Comparison of ENCODE assay signal across 10 mouse cellular contexts in the genomic region with DNA sequence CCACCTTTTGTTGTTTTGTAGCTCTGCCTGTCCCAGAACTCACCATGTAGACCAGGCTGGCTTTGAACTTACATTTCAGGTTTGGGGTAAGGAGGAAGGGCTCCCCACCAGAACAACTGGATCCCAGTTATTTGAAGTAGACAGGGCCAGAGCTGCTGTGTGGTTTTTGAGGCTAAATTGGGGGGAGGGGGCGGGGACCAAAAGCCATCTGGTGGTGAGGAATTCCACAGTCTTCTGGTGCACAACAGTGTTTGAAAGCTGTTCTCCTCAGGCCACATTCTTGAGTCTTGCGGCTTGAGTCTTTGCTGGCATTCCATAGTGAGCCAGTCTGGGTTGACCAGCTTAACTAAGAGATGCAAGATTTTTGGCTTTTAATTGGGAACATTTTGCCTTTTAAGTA. TPM values are rescaled to one million over a fixed set of nuclear protein-coding genes. Genes with fewer than 3 reads are reported as not detected.
DNase-seq lines count a peak whose midpoint lies in the region; ATAC-seq and TF ChIP-seq lines count a peak whose summit lies in the region.
"Had no signal": no experiment of that assay in that cellular context is flagged by ENCODE, and none has a peak within 500 bp of the region (broad histone marks: within the 10 kb centered on the region; RNA-seq: fewer than 3 reads in every experiment).

No protein-coding gene starts in this region.

- H3K4me1 ChIP-seq in kidney, postnatal 0 days (replicated peaks; ENCODE audit: insufficient read depth, low read length), result 0 out of 2 replicates have a peak, but pooled peaks cover 5% of the 10 kb centered on the region
- H3K4me1 ChIP-seq in limb, embryonic 10.5 days, result peaks cover 30% of the 10 kb centered on the region

- H3K27ac ChIP-seq in kidney, postnatal 0 days, result 0 out of 2 replicates have a peak overlapping the region, but pooled peaks have one; percentile 16
- peak overlapping the region; percentile 76 for H3K27ac ChIP-seq in limb, embryonic 10.5 days
- H3K27ac ChIP-seq: kidney, embryonic 15.5 days had no signal

- H3K4me2 ChIP-seq in kidney, postnatal 0 days (ENCODE audit: low read length), result no peak overlapping the region
- H3K4me2 ChIP-seq: kidney, embryonic 15.5 days had no signal

- H3K9ac ChIP-seq in kidney, postnatal 0 days (ENCODE audit: low read depth, low read length), result no peak overlapping the region
- H3K9ac ChIP-seq: kidney, embryonic 15.5 days had no signal

- 8% methylated on average over 2 of the region's 2 CpGs for WGBS in kidney, postnatal 0 days
- 4% methylated on average over 2 of the region's 2 CpGs for WGBS in limb, embryonic 10.5 days

- no peaks in the 10 kb centered on the region for H3K36me3 ChIP-seq in kidney, postnatal 0 days (ENCODE audit: insufficient read depth, low read length)
- H3K36me3 ChIP-seq in limb, embryonic 10.5 days, result 0 out of 2 replicates have a peak, but pooled peaks cover 2% of the 10 kb centered on the region

- TF ChIP-seq CTCF in kidney, postnatal 0 days (IDR thresholded peaks at IDR 0.05; ENCODE audit: low read depth), result no peak

- H3K27me3 ChIP-seq in kidney, postnatal 0 days (ENCODE audit: insufficient read depth, low read length), result no peaks in the 10 kb centered on the region
- no peaks in the 10 kb centered on the region; the same call in 1 of the 2 replicates for H3K27me3 ChIP-seq in limb, embryonic 10.5 days (ENCODE audit: low read depth, poor library complexity, severe bottlenecking)

- H3K9me3 ChIP-seq in kidney, postnatal 0 days (replicated peaks; ENCODE audit: low read length), result no peaks in the 10 kb centered on the region
- no peaks in the 10 kb centered on the region for H3K9me3 ChIP-seq in limb, embryonic 10.5 days (replicated peaks)
- H3K9me3 ChIP-seq: G1E; kidney, embryonic 15.5 days had no signal

- no peak for ATAC-seq in kidney, postnatal 0 days (replicated peaks; ENCODE audit: low FRiP score, low read depth)
- peak; percentile 55 for ATAC-seq in common myeloid progenitor, adult 5-6 weeks (replicated peaks; ENCODE audit: low read depth, poor library complexity, severe bottlenecking)

- peak; percentile 60 for DNase-seq in kidney, postnatal 0 days (ENCODE audit: low spot score)
- no peak for DNase-seq in kidney, postnatal 10 days
- DNase-seq in ES-CJ7 (ENCODE audit: low read depth, low spot score), result peak; percentile 42
- peak; percentile 73 for DNase-seq in limb, embryonic 10.5 days (ENCODE audit: low spot score)
- no peak for DNase-seq in ovary, postnatal 14 days (ENCODE audit: low spot score)
- DNase-seq in right cerebral cortex, postnatal 36 days (ENCODE audit: low spot score in 2 of 2), result no peak
- no peak for DNase-seq in cerebellum, adult 9-11 months

- no peak overlapping the region for H3K4me3 ChIP-seq in kidney, postnatal 0 days (replicated peaks; ENCODE audit: low read depth, low read length)
- no peak overlapping the region for H3K4me3 ChIP-seq in limb, embryonic 10.5 days
- H3K4me3 ChIP-seq: kidney, embryonic 15.5 days had no signal

RNA-seq across cellular contexts. Expression of a gene that starts 6.7 kb away (rescaled TPM):
- 4.3 TPM in 2 replicates for polyA plus RNA-seq in kidney, postnatal 0 days (2015; fragmentation: Nextera tagmentation; extraction: Ambion mirVana)
- 41.1 and 46.5 TPM in 2 replicates for total RNA-seq in common myeloid progenitor, adult 5-6 weeks (2017)
- 2.2 and 3.1 TPM in 2 replicates for polyA plus RNA-seq in limb, embryonic 10.5 days (2016; fragmentation: Nextera tagmentation; extraction: Ambion mirVana)

Comparison
In these comparisons a context has a peak if more than half of its experiments do, and no peak if none do; other contexts are left out.
1. DNase-seq: peak in kidney, postnatal 0 days (single experiment), ES-CJ7 (single experiment) and limb, embryonic 10.5 days (single experiment); none in kidney, postnatal 10 days (single experiment), ovary, postnatal 14 days (single experiment), right cerebral cortex, postnatal 36 days (0 of 2) and cerebellum, adult 9-11 months (single experiment).